Mouse (Mus musculus) midbrain, embryonic 12.5 days (tissue): ENCODE data around the gene Eef2k. TPM values are rescaled to one million over a fixed set of nuclear protein-coding genes. Genes with fewer than 3 reads are reported as not detected.

Experiments
- ATAC-seq: fragments of 200-750 bp; cut with Nextera tagmentation; 2 replicates; pipeline ENCODE4 v1.8.0; 2017; ENCODE audit warnings: low read depth, moderate TSS enrichment, moderate library complexity; ENCODE audit not compliant: low FRiP score
- H3K27ac ChIP-seq: fragments of 300-500 bp; sonication (generic); replicated peaks from 2 replicates; pipeline ENCODE4 v1.5.1; 2016; ENCODE audit warnings: mild to moderate bottlenecking
- H3K27me3 ChIP-seq: fragments of 300-500 bp; sonication (generic); 2 replicates; pipeline ENCODE4 v1.6.1; 2016; ENCODE audit warnings: mild to moderate bottlenecking
- H3K36me3 ChIP-seq: fragments of 300-500 bp; sonication (generic); 2 replicates; pipeline ENCODE4 v1.6.1; 2016
- H3K4me1 ChIP-seq: fragments of 300-500 bp; sonication (generic); 2 replicates; pipeline ENCODE4 v1.6.1; 2016
- H3K4me2 ChIP-seq: fragments of 300-500 bp; sonication (generic); replicated peaks from 2 replicates; pipeline ENCODE4 v1.6.1; 2016; ENCODE audit warnings: mild to moderate bottlenecking, moderate library complexity
- H3K4me3 ChIP-seq: fragments of 300-500 bp; sonication (generic); 2 replicates; pipeline ENCODE4 v1.5.1; 2016; ENCODE audit warnings: mild to moderate bottlenecking
- H3K9ac ChIP-seq: fragments of 300-500 bp; sonication (generic); replicated peaks from 2 replicates; pipeline ENCODE4 v1.6.1; 2016; ENCODE audit warnings: mild to moderate bottlenecking, moderate library complexity
- H3K9me3 ChIP-seq: fragments of 300-500 bp; sonication (generic); 2 replicates; pipeline ENCODE4 v1.6.1; 2016; ENCODE audit warnings: mild to moderate bottlenecking
- WGBS: fragments of 180-500 bp; shearing (Covaris S2); methylation state at CpG from one replicate; pipeline ENCODE4 v1.1.7; 2016; 5-methylcytosine and 5-hydroxymethylcytosine counted together
- polyA plus RNA-seq: library from polyadenylated mRNA; unstranded; fragments of >200 nt; fragmentation: Nextera tagmentation; extraction: Ambion mirVana; gene quantifications from 2 replicates; pipeline ENCODE4 v1.2.1, GENCODE M21; 2016

Eef2k gene
- polyA plus RNA-seq, 1 experiment from 2014 or later, result 29.6 TPM

DNA sequence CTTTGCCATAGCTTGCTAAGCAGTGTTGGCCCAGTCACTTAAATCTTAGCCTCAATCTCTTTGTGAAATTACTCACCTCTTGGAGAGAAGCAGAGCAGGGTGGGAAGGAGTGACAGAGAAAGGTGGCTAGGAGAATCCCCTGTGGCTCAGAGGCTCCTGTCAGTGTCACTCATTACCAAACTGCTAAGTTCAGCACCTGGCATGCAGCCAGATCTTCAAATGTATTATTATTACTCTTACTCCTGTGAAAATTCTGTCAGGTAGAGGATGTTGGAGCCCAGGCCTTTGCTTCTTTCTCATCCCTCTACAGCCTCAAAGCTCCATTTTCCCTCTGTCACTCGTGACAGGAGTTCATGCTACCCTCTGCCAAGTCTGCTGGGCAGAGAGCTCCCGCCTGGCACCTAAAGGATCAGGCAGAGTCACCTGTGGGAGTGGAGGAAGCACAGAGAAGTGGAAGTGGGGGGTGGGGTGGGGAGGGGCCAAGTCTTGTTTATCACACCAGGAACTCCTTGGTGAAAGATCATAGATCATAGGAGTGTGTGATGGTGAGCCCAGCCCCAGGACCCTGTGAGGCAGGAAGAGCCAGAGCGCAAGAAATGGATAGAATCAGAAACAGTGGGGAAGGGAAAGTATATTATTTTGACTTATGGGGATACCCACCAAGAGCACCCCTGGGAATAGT, 6.3 kb downstream of the Eef2k start:
- Histone ChIP-seq H3K4me2 (no peak overlapping the region), H3K27ac (no peak overlapping the region), H3K27me3 (peaks cover 18% of the 10 kb centered on the region), H3K36me3 (no peaks in the 10 kb centered on the region), H3K4me1 (peaks cover 12% of the 10 kb centered on the region), H3K9ac (no peak overlapping the region), H3K4me3 (no peak overlapping the region), H3K9me3 (no peaks in the 10 kb centered on the region)
- 88% methylated on average over 3 of the region's 3 CpGs for WGBS
- ATAC-seq, result no peak

DNA sequence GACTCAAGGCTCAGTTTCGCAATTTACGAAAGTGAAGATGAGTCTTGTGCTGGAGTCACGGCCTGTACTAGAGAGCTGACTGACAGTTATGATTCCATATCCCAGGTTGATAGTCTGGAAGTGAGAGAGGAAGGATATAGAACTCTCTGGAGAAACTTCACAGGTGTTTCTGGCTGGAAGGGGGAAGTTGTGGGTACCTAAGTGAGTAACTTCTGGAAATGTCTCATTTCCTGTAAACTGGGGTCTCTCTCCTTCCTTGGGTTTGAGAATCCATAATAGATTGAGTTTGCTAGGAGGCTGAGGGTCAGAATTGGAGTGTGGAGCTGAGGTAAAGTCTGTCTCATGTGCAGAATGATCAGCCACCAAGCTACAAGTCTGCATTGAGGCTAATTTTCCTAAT, 7.5 kb downstream of the Eef2k start:
- no peak for ATAC-seq
- Histone ChIP-seq H3K4me1 (peaks cover under 1% of the 10 kb centered on the region; the same call in 1 of the 2 replicates), H3K27ac (no peak overlapping the region), H3K9me3 (no peaks in the 10 kb centered on the region), H3K4me2 (no peak overlapping the region), H3K27me3 (peaks cover 13% of the 10 kb centered on the region), H3K36me3 (no peaks in the 10 kb centered on the region), H3K4me3 (no peak overlapping the region), H3K9ac (no peak overlapping the region)
- WGBS, result 92% methylated on average over 3 of the region's 3 CpGs

DNA sequence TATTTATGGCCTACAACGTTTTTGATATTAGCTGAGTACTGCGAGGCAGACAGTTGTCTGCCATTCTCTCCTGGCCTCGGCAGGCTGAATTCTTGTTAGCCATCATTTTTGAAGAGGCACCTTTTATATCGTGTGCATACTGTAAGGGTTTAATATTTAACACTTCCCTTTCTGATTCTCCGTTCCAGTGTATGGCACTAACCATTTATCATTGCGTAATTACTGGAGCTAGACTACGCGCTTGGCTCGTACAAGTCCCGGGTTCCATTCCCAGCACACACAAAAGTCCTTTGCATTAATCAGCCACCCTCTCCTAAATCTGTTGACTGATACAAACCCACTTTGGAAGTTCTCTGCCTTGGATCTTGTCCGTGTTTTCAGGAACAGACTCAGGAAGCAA, 17.2 kb downstream of the Eef2k start:
- Histone ChIP-seq H3K36me3 (peaks cover 11% of the 10 kb centered on the region; the same call in 1 of the 2 replicates), H3K4me1 (peaks cover 38% of the 10 kb centered on the region), H3K4me3 (no peak overlapping the region), H3K9me3 (no peaks in the 10 kb centered on the region), H3K4me2 (no peak overlapping the region), H3K27me3 (no peaks in the 10 kb centered on the region), H3K27ac (no peak overlapping the region), H3K9ac (no peak overlapping the region)
- 91% methylated on average over 11 of the region's 11 CpGs for WGBS
- ATAC-seq, result no peak

DNA sequence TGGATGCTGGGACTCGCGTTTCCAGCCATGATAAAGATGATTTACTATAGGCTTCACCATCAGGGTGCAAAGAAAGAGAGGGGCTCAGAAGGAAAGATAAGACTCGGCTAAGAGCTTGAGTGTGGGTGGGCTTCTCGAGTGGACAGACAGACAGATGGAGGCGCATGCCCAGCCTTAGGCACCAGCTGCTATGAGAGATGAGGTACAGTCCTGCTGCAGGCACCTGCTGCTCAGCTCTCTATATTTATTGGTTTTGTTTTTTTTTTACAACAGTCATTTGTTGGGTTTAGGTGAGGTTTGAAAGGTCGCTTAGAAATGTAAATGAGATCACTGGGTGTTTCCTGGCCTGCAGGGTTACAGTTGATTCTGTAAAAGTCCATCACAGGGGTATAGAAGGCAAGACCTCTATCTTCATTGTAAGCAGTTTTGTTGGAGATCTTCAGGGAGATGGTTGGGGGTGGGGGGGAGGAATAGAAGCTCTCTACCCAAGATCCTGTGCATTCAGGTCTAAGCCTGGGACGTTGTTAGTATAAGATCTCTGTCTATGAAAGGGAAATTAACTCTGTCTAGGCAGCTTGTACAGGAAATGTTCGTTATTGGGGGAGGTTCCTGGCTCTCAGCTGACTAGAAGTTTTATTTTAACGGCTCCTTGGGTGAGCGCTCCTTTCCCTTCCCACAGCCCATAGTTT, 18.3 kb downstream of the Eef2k start:
- 56% methylated on average over 10 of the region's 10 CpGs for WGBS
- Histone ChIP-seq H3K9me3 (no peaks in the 10 kb centered on the region), H3K4me1 (peaks cover 49% of the 10 kb centered on the region)

DNA sequence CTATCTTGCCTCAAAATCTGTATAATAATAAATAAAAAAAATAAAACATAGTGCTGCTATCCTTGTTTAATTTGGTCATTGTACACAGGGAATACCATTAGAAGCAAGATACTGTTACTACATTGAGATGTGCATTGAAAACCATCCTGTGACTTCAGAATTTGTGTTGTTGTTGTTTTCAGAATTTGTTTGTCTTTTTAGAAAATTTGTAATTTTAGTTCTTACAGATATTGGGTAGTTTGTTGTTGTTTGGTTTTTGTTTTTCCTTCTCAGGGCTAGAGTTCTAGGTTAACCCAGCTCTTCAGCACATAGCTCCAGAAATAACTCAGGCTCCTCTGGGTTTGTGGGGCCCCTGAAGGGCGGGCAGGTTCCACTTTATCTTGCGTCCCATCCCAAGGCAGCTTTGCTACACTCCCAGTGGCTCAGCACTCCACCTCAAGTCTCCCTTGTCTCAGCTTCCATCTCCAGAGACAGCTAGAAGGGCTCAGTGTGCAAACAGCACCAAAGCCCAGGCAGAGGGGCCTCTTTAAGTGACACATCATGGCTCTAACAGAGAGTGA, 18.9 kb downstream of the Eef2k start:
- Histone ChIP-seq H3K4me1 (peaks cover 53% of the 10 kb centered on the region), H3K9ac (no peak overlapping the region), H3K4me3 (no peak overlapping the region), H3K9me3 (no peaks in the 10 kb centered on the region), H3K4me2 (no peak overlapping the region), H3K27ac (no peak overlapping the region), H3K36me3 (peaks cover 11% of the 10 kb centered on the region; the same call in 1 of the 2 replicates), H3K27me3 (no peaks in the 10 kb centered on the region)
- 19% methylated on average over 2 of the region's 2 CpGs for WGBS
- no peak for ATAC-seq

More for the DNA sequence above, 18.3 kb downstream of the Eef2k start:
- H3K4me3 ChIP-seq, result no peak overlapping the region
- H3K9ac ChIP-seq, result no peak overlapping the region
- no peaks in the 10 kb centered on the region for H3K27me3 ChIP-seq
- ATAC-seq, result no peak
- H3K4me2 ChIP-seq, result no peak overlapping the region
- H3K36me3 ChIP-seq, result peaks cover 11% of the 10 kb centered on the region; the same call in 1 of the 2 replicates
- H3K27ac ChIP-seq, result no peak overlapping the region

DNA sequence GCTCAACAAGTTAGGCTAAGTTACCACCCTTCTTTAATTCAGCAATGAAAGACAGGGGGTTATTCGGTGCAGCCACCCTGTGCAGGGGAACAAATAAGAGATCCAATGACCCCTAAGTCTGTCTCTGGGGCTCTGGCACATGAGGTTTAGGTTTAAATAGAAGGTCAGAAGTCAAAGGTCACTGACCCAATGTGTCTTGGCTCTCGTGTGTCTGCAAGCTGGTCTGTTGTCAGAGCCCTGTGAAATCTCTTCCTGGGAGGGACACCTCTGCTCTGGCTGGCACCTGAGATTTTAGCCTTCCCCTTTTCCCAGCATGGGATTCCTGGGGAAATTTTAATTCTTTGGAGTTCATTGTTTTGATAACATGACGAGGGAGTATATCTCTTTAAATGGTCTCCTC, 19.6 kb downstream of the Eef2k start:
- H3K9ac ChIP-seq, result no peak overlapping the region
- no peak overlapping the region for H3K4me2 ChIP-seq
- ATAC-seq, result no peak
- no peaks in the 10 kb centered on the region for H3K27me3 ChIP-seq
- H3K4me3 ChIP-seq, result no peak overlapping the region
- peaks cover 11% of the 10 kb centered on the region; the same call in 1 of the 2 replicates for H3K36me3 ChIP-seq
- H3K4me1 ChIP-seq, result peaks cover 56% of the 10 kb centered on the region
- H3K27ac ChIP-seq, result no peak overlapping the region
- no peaks in the 10 kb centered on the region for H3K9me3 ChIP-seq
- 8% methylated on average over 3 of the region's 3 CpGs for WGBS

DNA sequence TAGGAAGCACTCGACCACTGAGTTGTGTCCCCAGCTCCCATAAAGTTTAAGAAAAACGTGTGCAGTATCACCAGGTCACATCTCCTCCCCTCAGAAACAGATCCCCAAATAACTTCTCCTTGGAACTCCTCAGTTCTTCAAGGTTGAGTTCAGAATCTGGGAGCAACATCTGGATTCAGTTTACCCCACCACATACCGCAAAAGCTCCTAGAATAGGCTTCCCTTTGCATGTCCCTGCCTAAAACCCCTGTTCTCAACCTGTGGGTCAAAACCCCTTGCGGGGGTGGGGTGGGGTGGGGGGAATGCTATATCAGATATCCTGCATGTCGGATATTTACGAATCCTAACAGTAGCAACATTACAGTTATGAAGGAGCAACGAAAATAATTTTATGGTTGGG, 20.0 kb downstream of the Eef2k start:
- no peak overlapping the region for H3K27ac ChIP-seq
- no peak overlapping the region for H3K4me2 ChIP-seq
- no peak for ATAC-seq
- no peaks in the 10 kb centered on the region for H3K9me3 ChIP-seq
- no peaks in the 10 kb centered on the region for H3K27me3 ChIP-seq
- H3K9ac ChIP-seq, result no peak overlapping the region
- peaks cover 56% of the 10 kb centered on the region for H3K4me1 ChIP-seq
- H3K36me3 ChIP-seq, result peaks cover 11% of the 10 kb centered on the region; the same call in 1 of the 2 replicates
- H3K4me3 ChIP-seq, result no peak overlapping the region
- 53% methylated on average over 7 of the region's 7 CpGs for WGBS

DNA sequence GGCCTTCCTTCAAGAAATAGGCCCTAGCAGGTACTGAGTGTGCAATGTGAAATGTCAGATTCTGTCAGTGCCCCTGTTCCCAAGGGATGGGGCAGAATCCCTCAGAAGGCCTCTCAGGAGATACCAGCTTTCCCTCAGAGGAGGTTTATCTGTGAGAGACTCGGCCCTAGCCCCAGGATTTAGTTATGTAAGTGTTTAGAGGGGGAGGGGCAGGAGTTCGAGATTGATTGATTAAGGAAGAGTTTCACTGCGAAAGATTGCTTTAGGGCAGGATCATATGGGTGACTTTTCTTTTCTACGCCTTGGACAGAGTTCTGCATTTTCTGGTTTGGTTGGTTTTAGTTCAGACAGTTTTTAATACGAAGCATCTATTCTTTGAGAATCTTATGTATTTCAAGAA, 20.8 kb downstream of the Eef2k start:
- H3K9ac ChIP-seq, result no peak overlapping the region
- peaks cover 7% of the 10 kb centered on the region; the same call in 1 of the 2 replicates for H3K36me3 ChIP-seq
- no peak overlapping the region for H3K27ac ChIP-seq
- peaks cover 56% of the 10 kb centered on the region for H3K4me1 ChIP-seq
- H3K4me2 ChIP-seq, result no peak overlapping the region
- H3K4me3 ChIP-seq, result no peak overlapping the region
- 51% methylated on average over 5 of the region's 5 CpGs for WGBS
- H3K27me3 ChIP-seq, result no peaks in the 10 kb centered on the region
- no peak for ATAC-seq
- H3K9me3 ChIP-seq, result no peaks in the 10 kb centered on the region

DNA sequence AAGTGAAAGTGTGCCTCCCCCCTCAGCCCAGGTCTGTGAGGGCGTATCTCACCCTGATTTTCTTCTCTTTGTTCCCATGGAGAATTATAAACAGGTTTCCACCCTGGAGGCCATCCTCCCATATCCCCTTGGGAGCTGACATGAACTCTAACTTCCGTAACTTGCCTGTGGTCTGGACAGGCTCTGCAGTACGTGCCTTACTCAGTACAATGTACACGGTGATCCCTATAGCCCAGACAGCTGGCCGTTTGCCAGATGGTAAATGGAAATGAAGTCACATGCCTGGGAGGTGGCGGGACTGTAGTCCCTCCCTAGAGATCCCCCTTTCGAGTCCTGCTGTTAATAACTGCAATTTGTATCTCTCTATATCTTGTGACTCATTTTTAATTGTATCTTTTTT, 22.5 kb downstream of the Eef2k start:
- Histone ChIP-seq H3K4me2 (peak overlapping the region; percentile 19; the same call in 1 of the 2 replicates), H3K36me3 (peaks cover 2% of the 10 kb centered on the region; the same call in 1 of the 2 replicates), H3K9ac (no peak overlapping the region), H3K27me3 (no peaks in the 10 kb centered on the region), H3K4me1 (peaks cover 56% of the 10 kb centered on the region), H3K27ac (peak overlapping the region; percentile 69; the same call in 1 of the 2 replicates), H3K4me3 (no peak overlapping the region), H3K9me3 (no peaks in the 10 kb centered on the region)
- 9% methylated on average over 7 of the region's 7 CpGs for WGBS
- ATAC-seq, result peak; percentile 89

DNA sequence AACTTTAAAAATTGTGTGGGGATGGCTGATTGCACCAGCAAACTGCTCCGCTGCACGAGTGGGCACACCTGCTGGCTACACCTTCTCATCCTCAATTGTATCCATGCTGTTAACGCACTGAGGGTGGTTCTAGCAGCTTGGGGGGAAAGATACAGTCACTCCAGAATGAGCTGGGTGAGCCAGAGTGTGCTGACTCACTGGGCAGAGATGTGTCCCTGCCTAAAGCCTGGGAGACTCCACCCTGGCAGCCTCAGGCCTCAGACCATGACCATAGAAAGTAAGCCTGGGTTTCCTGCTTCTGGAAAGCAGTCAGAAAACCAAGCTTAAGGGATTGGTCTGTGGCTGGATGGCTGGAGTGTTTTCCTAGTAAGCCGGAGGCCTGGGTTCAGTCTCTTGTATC, 23.2 kb downstream of the Eef2k start:
- WGBS, result 57% methylated on average over 4 of the region's 4 CpGs
- Histone ChIP-seq H3K4me1 (peaks cover 53% of the 10 kb centered on the region), H3K4me2 (no peak overlapping the region)

DNA sequence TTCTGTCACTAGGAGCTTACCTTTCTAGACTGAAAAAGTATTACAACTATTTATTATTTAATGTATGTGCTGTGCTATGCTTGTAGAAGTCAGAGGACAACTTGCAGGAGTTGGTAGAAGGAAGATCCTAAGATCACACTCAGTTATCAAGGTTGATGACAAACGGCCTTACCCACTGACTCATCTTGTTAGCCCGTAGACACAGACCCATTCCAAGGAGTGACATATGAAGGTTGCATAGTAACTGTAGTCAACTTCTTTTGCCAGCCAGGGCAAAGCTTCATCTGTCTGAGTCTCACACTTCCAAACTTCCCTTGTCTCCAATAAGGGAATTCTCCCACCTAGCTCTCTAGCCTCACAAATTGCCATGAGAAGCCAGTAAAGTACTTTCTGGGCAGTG, 24.1 kb downstream of the Eef2k start:
- Histone ChIP-seq H3K27ac (no peak overlapping the region), H3K9ac (no peak overlapping the region), H3K9me3 (no peaks in the 10 kb centered on the region), H3K36me3 (no peaks in the 10 kb centered on the region), H3K4me3 (no peak overlapping the region), H3K4me1 (peaks cover 49% of the 10 kb centered on the region), H3K27me3 (no peaks in the 10 kb centered on the region), H3K4me2 (no peak overlapping the region)
- no peak for ATAC-seq
- WGBS, result 72% methylated on average over 2 of the region's 2 CpGs

More for the DNA sequence above, 23.2 kb downstream of the Eef2k start:
- Histone ChIP-seq H3K27me3 (no peaks in the 10 kb centered on the region), H3K36me3 (no peaks in the 10 kb centered on the region), H3K9me3 (no peaks in the 10 kb centered on the region), H3K27ac (peak overlapping the region; percentile 69), H3K4me3 (no peak overlapping the region), H3K9ac (no peak overlapping the region)
- no peak for ATAC-seq

DNA sequence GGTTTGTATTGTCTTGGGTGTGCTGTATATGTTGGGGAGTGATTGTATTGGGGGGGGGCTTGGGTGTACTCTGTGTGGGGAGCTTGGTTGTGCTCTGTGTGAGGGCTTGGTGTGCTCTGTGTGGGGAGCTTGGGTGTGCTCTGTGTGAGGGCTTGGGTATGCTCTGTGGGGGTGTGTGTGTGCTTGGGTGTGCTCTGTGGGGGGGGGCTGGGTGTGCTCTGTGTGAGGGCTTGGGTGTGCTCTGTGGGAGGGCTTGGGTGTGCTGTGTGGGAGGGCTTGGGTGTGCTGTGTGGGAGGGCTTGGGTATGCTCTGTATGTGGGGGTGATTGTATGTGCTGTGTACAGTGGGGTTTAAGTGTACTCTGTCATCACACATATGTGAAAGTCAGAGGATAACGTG, 25.1 kb downstream of the Eef2k start:
- H3K4me1 ChIP-seq, result peaks cover 39% of the 10 kb centered on the region
- H3K4me3 ChIP-seq, result no peak overlapping the region
- no peaks in the 10 kb centered on the region for H3K27me3 ChIP-seq
- ATAC-seq, result no peak
- no peaks in the 10 kb centered on the region for H3K36me3 ChIP-seq
- H3K9me3 ChIP-seq, result no peaks in the 10 kb centered on the region
- WGBS, result 80% methylated on average over 1 of the region's 1 CpGs
- no peak overlapping the region for H3K4me2 ChIP-seq
- no peak overlapping the region for H3K27ac ChIP-seq
- no peak overlapping the region for H3K9ac ChIP-seq
